Mouse (Mus musculus) hindbrain, postnatal 0 days (tissue): ENCODE data around the gene Tmem198b. TPM values are rescaled to one million over a fixed set of nuclear protein-coding genes. Genes with fewer than 3 reads are reported as not detected.

ENCODE experiments used
- ATAC-seq: fragments of 200-750 bp; cut with Nextera tagmentation; 2 replicates; pipeline ENCODE4 v1.8.0; 2017; ENCODE audit warnings: mild to moderate bottlenecking, moderate TSS enrichment, moderate library complexity
- DNase-seq: peaks from one replicate; pipeline ENCODE4 v3.0.0-alpha.2; 2015; ENCODE audit warnings: low spot score
- H3K27ac ChIP-seq: fragments of 300-500 bp; sonication (generic); 2 replicates; pipeline ENCODE4 v1.5.1; 2014; ENCODE audit warnings: mild to moderate bottlenecking
- H3K27me3 ChIP-seq: fragments of 300-500 bp; sonication (generic); 2 replicates; pipeline ENCODE4 v1.6.1; 2014; ENCODE audit warnings: low read length, mixed read lengths; ENCODE audit not compliant: insufficient read depth
- H3K36me3 ChIP-seq: fragments of 300-500 bp; sonication (generic); 2 replicates; pipeline ENCODE4 v1.6.1; 2014; ENCODE audit warnings: low read length, mixed read lengths; ENCODE audit not compliant: insufficient read depth
- H3K4me1 ChIP-seq: fragments of 300-500 bp; sonication (generic); 2 replicates; pipeline ENCODE4 v1.6.1; 2014; ENCODE audit warnings: antibody characterized with exemption, low read length, mixed read lengths; ENCODE audit not compliant: insufficient read depth
- H3K4me2 ChIP-seq: fragments of 300-500 bp; sonication (generic); 2 replicates; pipeline ENCODE4 v1.6.1; 2014; ENCODE audit warnings: low read depth, mild to moderate bottlenecking, low read length, moderate library complexity, mixed read lengths
- H3K4me3 ChIP-seq: fragments of 300-500 bp; sonication (generic); 2 replicates; pipeline ENCODE4 v1.5.1; 2014; ENCODE audit warnings: low read length
- H3K9ac ChIP-seq: fragments of 300-500 bp; sonication (generic); replicated peaks from 2 replicates; pipeline ENCODE4 v1.6.1; 2014; ENCODE audit warnings: mild to moderate bottlenecking, low read length, moderate library complexity, mixed read lengths
- H3K9me3 ChIP-seq: fragments of 300-500 bp; sonication (generic); 2 replicates; pipeline ENCODE4 v1.6.1; 2016; ENCODE audit warnings: low read length, mixed read lengths
- CTCF ChIP-seq: IDR thresholded peaks from 2 replicates; pipeline ENCODE4 v1.5.1; 2016; ENCODE audit warnings: antibody characterized with exemption, control low read depth, low read depth
- WGBS: fragments of 180-500 bp; shearing (Covaris S2); extraction: QIAGEN DNeasy Blood & Tissue Kit; methylation state at CpG from one replicate; pipeline ENCODE4 v1.1.7; 2014; 5-methylcytosine and 5-hydroxymethylcytosine counted together
- polyA plus RNA-seq: library from polyadenylated mRNA; unstranded; fragments of >200 nt; fragmentation: Nextera tagmentation; extraction: Ambion mirVana; gene quantifications from 2 replicates; pipeline ENCODE4 v1.2.1, GENCODE M21; 2015
- total RNA-seq: library from RNA; depleted of rRNA; stranded (reverse); fragments of >200 nt; gene quantifications from 2 replicates; pipeline ENCODE4 v1.2.3, GENCODE M21; 2014; rRNA removed

Gene Tmem198b
- total and polyA plus RNA-seq, 2 experiments from 2014 or later, result 18.9 to 27.3 TPM

GRCm38 (mm10) chr10:128790398-128791124 lies 13.6 kb downstream of the Tmem198b start, which contains the start of gene Mmp19:
Mmp19 (plus strand) TSS chr10:128790910.
- Histone ChIP-seq H3K27me3 (no peaks in the 10 kb centered on the region), H3K4me3 (no peak within 1 kb of the TSS), H3K4me2 (no peak within 1 kb of the TSS), H3K4me1 (no peaks in the 10 kb centered on the region), H3K27ac (no peak within 1 kb of the TSS), H3K9ac (no peak within 1 kb of the TSS), H3K9me3 (no peaks in the 10 kb centered on the region), H3K36me3 (no peaks in the 10 kb centered on the region)
- ATAC-seq (no peak), DNase-seq (no peak)
- WGBS, result 74% methylated on average over 7 of the region's 7 CpGs
- TF ChIP-seq CTCF, result no peak

DNA sequence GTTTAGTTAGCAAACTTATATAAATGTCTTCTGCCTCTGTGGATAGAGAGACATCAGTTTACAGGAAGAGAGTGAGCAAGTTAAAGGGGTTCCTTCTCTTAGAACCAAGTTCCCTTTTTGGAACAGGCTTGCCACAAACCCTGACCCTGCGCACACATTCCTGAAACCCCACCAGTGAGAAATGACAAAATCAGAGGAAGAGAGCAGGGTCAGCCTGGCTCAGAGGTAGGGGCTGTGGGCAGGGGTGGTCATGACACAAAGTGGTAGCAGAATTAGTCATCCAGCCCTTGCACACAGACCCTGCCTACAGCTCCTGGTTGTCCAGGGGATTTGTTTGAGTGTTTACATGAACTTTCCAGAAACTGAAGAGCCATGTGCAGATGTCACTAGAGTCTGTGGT lies 24.0 kb downstream of the Tmem198b start:
- WGBS, result 100% methylated on average over 1 of the region's 1 CpGs

GRCm38 (mm10) chr10:128779011-128779795 lies 25.0 kb downstream of the Tmem198b start:
- peak; percentile 6 for DNase-seq
- no peak for ATAC-seq
- Histone ChIP-seq H3K4me1 (no peaks in the 10 kb centered on the region; the same call in 1 of the 2 replicates), H3K9ac (no peak overlapping the region), H3K4me2 (no peak overlapping the region), H3K27me3 (no peaks in the 10 kb centered on the region), H3K4me3 (no peak overlapping the region), H3K9me3 (no peaks in the 10 kb centered on the region), H3K36me3 (no peaks in the 10 kb centered on the region), H3K27ac (peak overlapping the region; percentile 59)
- TF ChIP-seq CTCF, result no peak
- WGBS, result 32% methylated on average over 8 of the region's 8 CpGs

More for the DNA sequence above, 24.0 kb downstream of the Tmem198b start:
- Histone ChIP-seq H3K27ac (no peak overlapping the region), H3K36me3 (no peaks in the 10 kb centered on the region), H3K4me3 (no peak overlapping the region), H3K9me3 (peaks cover 2% of the 10 kb centered on the region; the same call in 1 of the 2 replicates), H3K4me2 (no peak overlapping the region), H3K9ac (no peak overlapping the region), H3K27me3 (no peaks in the 10 kb centered on the region), H3K4me1 (no peaks in the 10 kb centered on the region; the same call in 1 of the 2 replicates)
- DNase-seq, result no peak
- ATAC-seq, result no peak
- no peak for TF ChIP-seq CTCF

DNA sequence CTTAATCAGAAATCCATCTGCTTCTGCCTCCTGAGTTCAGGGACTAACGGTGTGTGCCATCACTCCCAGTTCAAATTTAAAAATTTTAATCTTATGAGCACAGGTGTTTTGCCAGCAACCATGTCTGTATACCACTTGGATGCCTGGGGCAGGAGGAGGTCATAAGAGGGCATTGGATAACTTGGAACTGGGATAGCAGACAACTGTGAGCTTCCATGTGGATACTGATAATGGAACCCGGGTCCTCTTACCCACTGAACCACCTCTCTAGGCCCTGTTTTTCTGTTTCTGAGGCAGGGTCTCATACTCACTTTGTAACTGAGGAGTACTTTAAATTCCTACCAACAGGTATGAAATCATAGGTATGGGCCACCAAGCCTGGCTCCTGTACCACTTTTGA lies 25.7 kb downstream of the Tmem198b start:
- Histone ChIP-seq H3K4me1 (no peaks in the 10 kb centered on the region; the same call in 1 of the 2 replicates), H3K9ac (no peak overlapping the region), H3K4me3 (no peak overlapping the region), H3K4me2 (no peak overlapping the region), H3K27ac (peak overlapping the region; percentile 59; the same call in 1 of the 2 replicates), H3K27me3 (no peaks in the 10 kb centered on the region), H3K9me3 (no peaks in the 10 kb centered on the region), H3K36me3 (no peaks in the 10 kb centered on the region)
- 97% methylated on average over 2 of the region's 2 CpGs for WGBS
- no peak for DNase-seq
- no peak for ATAC-seq
- TF ChIP-seq CTCF, result no peak

- Histone ChIP-seq H3K27ac (no peak overlapping the region), H3K4me2 (no peak overlapping the region), H3K36me3 (no peaks in the 10 kb centered on the region), H3K9ac (no peak overlapping the region), H3K4me3 (no peak overlapping the region), H3K27me3 (no peaks in the 10 kb centered on the region), H3K4me1 (no peaks in the 10 kb centered on the region; the same call in 1 of the 2 replicates), H3K9me3 (no peaks in the 10 kb centered on the region)
- peak; percentile 45 for DNase-seq
- no peak for ATAC-seq
- TF ChIP-seq CTCF, result peak; percentile 63
- 25% methylated on average over 5 of the region's 5 CpGs for WGBS
These were observed 30.5 kb downstream of the Tmem198b start for GRCm38 (mm10) chr10:128773685-128774084.

DNA sequence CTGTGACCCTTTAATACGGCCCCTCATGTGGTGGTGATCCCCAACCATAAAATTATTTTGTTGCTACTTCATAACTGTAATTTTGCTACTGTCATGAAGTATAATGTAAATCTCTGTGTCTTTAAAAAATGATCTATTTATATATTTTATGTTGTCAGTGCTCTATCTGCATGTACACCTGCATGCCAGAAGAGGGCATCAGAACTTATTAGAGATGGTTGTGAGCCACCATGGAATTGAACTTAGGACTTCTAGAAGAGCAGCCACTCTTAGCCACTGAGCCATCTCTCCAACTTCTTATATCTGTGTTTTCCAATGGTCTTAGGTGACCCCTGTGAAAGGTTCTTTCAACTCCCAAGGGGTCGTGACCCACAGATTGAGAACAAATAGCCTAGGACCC lies 31.3 kb downstream of the Tmem198b start:
- WGBS, result 88% methylated on average over 2 of the region's 2 CpGs
- TF ChIP-seq CTCF, result peak; percentile 43
- ATAC-seq (no peak), DNase-seq (no peak)
- H3K27me3 ChIP-seq, result no peaks in the 10 kb centered on the region
- H3K4me2 ChIP-seq, result no peak overlapping the region
- no peak overlapping the region for H3K9ac ChIP-seq
- no peaks in the 10 kb centered on the region for H3K4me1 ChIP-seq
- no peaks in the 10 kb centered on the region for H3K9me3 ChIP-seq
- no peaks in the 10 kb centered on the region for H3K36me3 ChIP-seq
- no peak overlapping the region for H3K4me3 ChIP-seq
- H3K27ac ChIP-seq, result no peak overlapping the region

Other genes with a start within 250 kb of the Tmem198b start
- 48.0 and 61.2 TPM in 2 replicates for gene Pa2g4, start 238.4 kb downstream of the Tmem198b start, total RNA-seq
- gene Pa2g4, start 238.4 kb downstream of the Tmem198b start, polyA plus RNA-seq, result 114 and 117 TPM in 2 replicates
- 1.3 and 1.7 TPM in 2 replicates for gene Erbb3, start 214.7 kb downstream of the Tmem198b start, total RNA-seq
- gene Erbb3, start 214.7 kb downstream of the Tmem198b start, polyA plus RNA-seq, result 0.64 and 0.65 TPM in 2 replicates
- 1,199 and 1,407 TPM in 2 replicates for gene Rps26, start 177.6 kb downstream of the Tmem198b start, total RNA-seq
- gene Rps26, start 177.6 kb downstream of the Tmem198b start, polyA plus RNA-seq, result 399 and 422 TPM in 2 replicates
- 11.0 and 90.5 TPM in 2 replicates for gene Ikzf4, start 158.4 kb downstream of the Tmem198b start, total RNA-seq
- 8.6 and 9.8 TPM in 2 replicates for gene Ikzf4, start 158.4 kb downstream of the Tmem198b start, polyA plus RNA-seq
- 15.3 and 15.5 TPM in 2 replicates for gene Suox, start 130.3 kb downstream of the Tmem198b start, total RNA-seq
- gene Suox, start 130.3 kb downstream of the Tmem198b start, polyA plus RNA-seq, result 10.3 and 10.9 TPM in 2 replicates
- 108 and 127 TPM in 2 replicates for gene Rab5b, start 108.1 kb downstream of the Tmem198b start, total RNA-seq
- 97.5 and 99.7 TPM in 2 replicates for gene Rab5b, start 108.1 kb downstream of the Tmem198b start, polyA plus RNA-seq
- 0.63 and 1.0 TPM in 2 replicates for gene Pmel, start 100.2 kb downstream of the Tmem198b start, total RNA-seq
- gene Pmel, start 100.2 kb downstream of the Tmem198b start, polyA plus RNA-seq, result 1.0 and 1.4 TPM in 2 replicates
- 17.5 and 21.2 TPM in 2 replicates for gene Cdk2, start 99.3 kb downstream of the Tmem198b start, total RNA-seq
- gene Cdk2, start 99.3 kb downstream of the Tmem198b start, polyA plus RNA-seq, result 16.6 and 17.7 TPM in 2 replicates
- 6.2 and 6.6 TPM in 2 replicates for gene Dgka, start 59.5 kb downstream of the Tmem198b start, total RNA-seq
- 6.2 and 6.7 TPM in 2 replicates for gene Dgka, start 59.5 kb downstream of the Tmem198b start, polyA plus RNA-seq
- gene Pym1, start 56.5 kb downstream of the Tmem198b start, total RNA-seq, result 45.6 and 47.4 TPM in 2 replicates
- gene Pym1, start 56.5 kb downstream of the Tmem198b start, polyA plus RNA-seq, result 51.0 and 51.5 TPM in 2 replicates
- gene Mmp19, start 13.5 kb downstream of the Tmem198b start, total RNA-seq, result 0.52 and 2.8 TPM in 2 replicates
- gene Mmp19, start 13.5 kb downstream of the Tmem198b start, polyA plus RNA-seq, result 0.59 and 0.61 TPM in 2 replicates
- gene Dnajc14, start 308 bp downstream of the Tmem198b start, total RNA-seq, result 28.6 and 30.9 TPM in 2 replicates
- 32.7 and 37.0 TPM in 2 replicates for gene Dnajc14, start 308 bp downstream of the Tmem198b start, polyA plus RNA-seq
- gene Sarnp, start 13.0 kb upstream of the Tmem198b start, total RNA-seq, result 19.4 and 24.3 TPM in 2 replicates
- gene Sarnp, start 13.0 kb upstream of the Tmem198b start, polyA plus RNA-seq, result 126 and 143 TPM in 2 replicates
- gene Ormdl2, start 17.3 kb upstream of the Tmem198b start, total RNA-seq, result 12.0 and 23.1 TPM in 2 replicates
- 23.8 and 24.8 TPM in 2 replicates for gene Ormdl2, start 17.3 kb upstream of the Tmem198b start, polyA plus RNA-seq
- gene Gdf11, start 87.3 kb upstream of the Tmem198b start, total RNA-seq, result 15.9 and 18.8 TPM in 2 replicates
- 6.7 and 7.6 TPM in 2 replicates for gene Gdf11, start 87.3 kb upstream of the Tmem198b start, polyA plus RNA-seq
- 35.2 and 40.9 TPM in 2 replicates for gene Cd63, start 96.6 kb upstream of the Tmem198b start, total RNA-seq
- 417 and 436 TPM in 2 replicates for gene Cd63, start 96.6 kb upstream of the Tmem198b start, polyA plus RNA-seq
- gene Rdh5, start 118.5 kb upstream of the Tmem198b start, total RNA-seq, result 22.6 and 24.8 TPM in 2 replicates
- gene Rdh5, start 118.5 kb upstream of the Tmem198b start, polyA plus RNA-seq, result 21.0 and 29.2 TPM in 2 replicates
- 70.9 and 97.6 TPM in 2 replicates for gene Bloc1s1, start 119.7 kb upstream of the Tmem198b start, total RNA-seq
- gene Bloc1s1, start 119.7 kb upstream of the Tmem198b start, polyA plus RNA-seq, result 292 and 298 TPM in 2 replicates
- 29.0 and 30.6 TPM in 2 replicates for gene Itga7, start 129.4 kb upstream of the Tmem198b start, total RNA-seq
- 15.1 and 16.9 TPM in 2 replicates for gene Itga7, start 129.4 kb upstream of the Tmem198b start, polyA plus RNA-seq
- not detected in 2 replicates for gene Mettl7b, start 156.6 kb upstream of the Tmem198b start, total RNA-seq
- not detected in 2 replicates for gene Mettl7b, start 156.6 kb upstream of the Tmem198b start, polyA plus RNA-seq
- not detected in 2 replicates for gene Olfr9, start 185.1 kb upstream of the Tmem198b start, total RNA-seq
- gene Olfr9, start 185.1 kb upstream of the Tmem198b start, polyA plus RNA-seq, result not detected in 2 replicates
- gene Olfr763, start 206.4 kb upstream of the Tmem198b start, total RNA-seq, result not detected in 2 replicates
- gene Olfr763, start 206.4 kb upstream of the Tmem198b start, polyA plus RNA-seq, result not detected in 2 replicates
- not detected in 2 replicates for gene Olfr764-ps1, start 235.5 kb upstream of the Tmem198b start, total RNA-seq
- not detected in 2 replicates for gene Olfr764-ps1, start 235.5 kb upstream of the Tmem198b start, polyA plus RNA-seq
- gene Olfr765, start 245.6 kb upstream of the Tmem198b start, total RNA-seq, result not detected in 2 replicates
- not detected in 2 replicates for gene Olfr765, start 245.6 kb upstream of the Tmem198b start, polyA plus RNA-seq